Mouse (Mus musculus): ENCODE measurements around the gene Ugt3a2. TPM values are rescaled to one million over a fixed set of nuclear protein-coding genes. Genes with fewer than 3 reads are reported as not detected.

The Ugt3a2 gene
- polyA plus RNA-seq (2016; fragmentation: Nextera tagmentation; extraction: Ambion mirVana): not detected in 2 replicates

DNA sequence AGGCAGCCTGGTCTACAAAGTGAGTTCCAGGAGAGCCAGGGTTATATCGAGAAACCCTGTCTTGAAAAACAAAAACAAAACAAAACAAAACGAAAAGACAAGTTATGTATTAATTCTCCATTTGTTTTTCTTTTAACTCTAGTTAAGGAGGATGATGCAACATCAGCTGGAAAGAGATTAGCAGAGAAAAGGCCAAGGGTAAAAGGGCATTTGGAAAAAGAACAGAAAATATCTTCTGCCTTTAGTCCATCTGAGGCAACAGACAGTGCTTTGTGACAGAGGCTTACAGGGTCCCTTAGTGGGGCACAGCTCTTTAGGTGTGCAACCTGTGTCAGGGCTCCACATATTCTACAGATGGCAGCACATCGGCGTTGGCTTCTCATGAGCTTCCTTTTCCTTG is at the start of gene Ugt3a2:
Gene Ugt3a2 (plus strand): TSS at position 210 of the 400 bp plus-strand sequence.
- Histone ChIP-seq H3K36me3 (no peaks in the 10 kb centered on the region), H3K4me1 (replicated peaks) (no peaks in the 10 kb centered on the region), H3K4me2 (no peak within 1 kb of the TSS), H3K4me3 (replicated peaks) (no peak within 1 kb of the TSS), H3K9me3 (no peaks in the 10 kb centered on the region), H3K27ac (no peak within 1 kb of the TSS), H3K27me3 (no peaks in the 10 kb centered on the region), H3K9ac (replicated peaks) (no peak within 1 kb of the TSS)
- WGBS: 86% methylated on average over 4 of the region's 4 CpGs
- ATAC-seq (ENCODE audit: insufficient number of reproducible peaks, insufficient read depth, low FRiP score, low TSS enrichment, low read depth): no peak

DNA sequence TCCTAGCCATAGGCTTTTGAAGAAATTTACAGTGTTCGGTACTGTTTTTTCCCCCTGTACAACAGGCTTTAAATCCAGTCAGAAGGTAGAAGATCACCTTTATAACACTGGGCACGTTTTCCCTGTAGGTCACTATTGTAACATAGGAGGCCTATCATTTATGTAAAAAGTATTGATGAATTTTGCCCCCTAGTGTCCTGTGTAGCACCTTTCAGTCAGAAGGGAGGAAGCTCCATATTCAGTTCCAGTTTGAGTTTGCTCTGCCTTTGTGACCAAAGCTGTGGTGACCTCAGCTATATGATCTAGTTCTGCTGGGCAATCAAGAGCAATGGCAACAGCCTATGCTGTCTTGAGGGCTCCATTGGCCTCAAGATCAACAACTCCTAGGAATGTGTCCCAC is 45.7 kb upstream of the Ugt3a2 start:
- no peak for ATAC-seq (ENCODE audit: insufficient number of reproducible peaks, insufficient read depth, low FRiP score, low TSS enrichment, low read depth)
- H3K36me3 ChIP-seq: no peaks in the 10 kb centered on the region
- no peak overlapping the region for H3K9ac ChIP-seq (replicated peaks)
- no peaks in the 10 kb centered on the region for H3K9me3 ChIP-seq
- no peak overlapping the region for H3K27ac ChIP-seq
- WGBS: 60% methylated on average over 2 of the region's 2 CpGs
- no peaks in the 10 kb centered on the region for H3K27me3 ChIP-seq
- no peak overlapping the region for H3K4me3 ChIP-seq (replicated peaks)
- H3K4me2 ChIP-seq: no peak overlapping the region
- no peaks in the 10 kb centered on the region for H3K4me1 ChIP-seq (replicated peaks)

DNA sequence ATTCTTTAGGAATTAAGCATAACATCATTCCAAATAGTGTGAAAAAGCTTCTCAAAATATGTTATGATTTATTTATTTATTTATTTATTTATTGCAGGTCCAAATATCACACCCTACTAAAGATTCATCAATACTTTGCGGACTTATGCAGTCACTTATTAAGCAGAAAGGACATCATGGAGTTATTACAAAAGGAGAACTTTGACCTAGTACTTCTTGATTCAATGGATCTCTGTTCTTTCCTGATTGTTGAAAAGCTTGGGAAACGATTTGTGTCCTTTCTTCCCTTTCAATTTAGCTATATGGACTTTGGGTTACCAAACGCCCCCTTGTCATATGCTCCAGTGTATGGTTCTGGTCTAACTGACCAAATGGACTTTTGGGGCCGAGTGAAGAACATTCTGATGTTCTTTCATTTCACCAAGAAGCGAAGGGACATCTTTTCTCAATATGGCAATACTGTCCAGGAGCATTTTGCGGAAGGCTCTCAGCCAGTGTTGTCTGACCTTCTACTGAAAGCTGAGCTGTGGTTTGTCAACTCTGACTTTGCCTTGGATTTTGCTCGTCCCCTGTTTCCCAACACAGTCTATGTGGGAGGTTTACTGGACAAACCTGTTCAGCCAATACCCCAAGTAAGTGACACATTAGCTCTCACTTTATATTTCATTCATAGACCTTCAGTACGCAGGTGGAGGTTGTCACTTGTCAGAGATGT is 29.2 kb upstream of the Ugt3a2 start:
- Histone ChIP-seq H3K4me1 (replicated peaks) (no peaks in the 10 kb centered on the region), H3K27me3 (no peaks in the 10 kb centered on the region), H3K36me3 (no peaks in the 10 kb centered on the region), H3K9ac (replicated peaks) (no peak overlapping the region), H3K9me3 (0 out of 2 replicates have a peak, but pooled peaks cover 2% of the 10 kb centered on the region), H3K4me2 (no peak overlapping the region), H3K27ac (no peak overlapping the region), H3K4me3 (replicated peaks) (no peak overlapping the region)
- WGBS: 80% methylated on average over 8 of the region's 8 CpGs
- ATAC-seq (ENCODE audit: insufficient number of reproducible peaks, insufficient read depth, low FRiP score, low TSS enrichment, low read depth): no peak

DNA sequence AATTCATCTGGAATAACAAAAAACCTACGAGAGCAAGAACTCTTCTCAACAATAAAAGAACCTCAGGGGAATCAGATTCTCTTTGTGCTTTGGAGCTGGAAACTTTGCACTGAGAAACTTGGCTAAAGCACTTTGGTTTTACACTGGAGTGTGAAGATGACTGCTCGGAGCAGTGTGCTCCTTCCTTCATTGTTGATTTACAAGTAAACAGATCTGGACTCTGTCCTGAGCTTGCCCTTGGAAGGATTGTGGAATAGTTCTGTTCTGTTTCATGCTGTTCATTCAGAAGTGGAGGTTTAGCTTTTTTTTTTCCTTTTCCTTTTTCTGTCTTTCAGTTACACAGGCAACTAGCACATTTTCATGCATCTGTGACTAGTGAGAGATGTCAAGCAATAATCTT is 754 bp upstream of the Ugt3a2 start:
- 72% methylated on average over 2 of the region's 2 CpGs for WGBS
- H3K4me2 ChIP-seq: no peak overlapping the region
- no peak overlapping the region for H3K4me3 ChIP-seq (replicated peaks)
- H3K4me1 ChIP-seq (replicated peaks): no peaks in the 10 kb centered on the region
- no peak overlapping the region for H3K27ac ChIP-seq
- H3K9ac ChIP-seq (replicated peaks): no peak overlapping the region
- no peaks in the 10 kb centered on the region for H3K36me3 ChIP-seq
- no peak for ATAC-seq (ENCODE audit: insufficient number of reproducible peaks, insufficient read depth, low FRiP score, low TSS enrichment, low read depth)
- no peaks in the 10 kb centered on the region for H3K9me3 ChIP-seq
- no peaks in the 10 kb centered on the region for H3K27me3 ChIP-seq

DNA sequence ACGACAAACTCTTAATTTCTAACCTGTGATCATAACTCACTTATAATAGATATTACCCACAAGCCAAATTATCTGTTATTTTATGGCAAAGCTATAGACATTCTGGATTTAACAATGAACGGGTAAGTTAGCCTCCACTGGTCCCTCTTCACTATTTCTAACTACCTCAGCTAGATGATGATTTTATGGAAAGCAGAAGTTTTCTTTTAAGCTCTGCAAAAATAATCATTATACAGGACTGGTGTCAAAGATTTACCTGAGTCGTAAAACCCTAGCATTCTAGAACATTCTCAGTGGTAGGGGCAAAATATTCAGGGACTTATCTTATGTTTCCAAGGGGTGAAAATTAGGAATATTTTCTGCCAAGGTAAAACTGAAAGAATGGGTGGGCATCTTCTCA is 1.3 kb downstream of the Ugt3a2 start:
- Histone ChIP-seq H3K9ac (replicated peaks) (no peak overlapping the region), H3K4me1 (replicated peaks) (no peaks in the 10 kb centered on the region), H3K4me3 (replicated peaks) (no peak overlapping the region), H3K27ac (no peak overlapping the region), H3K27me3 (no peaks in the 10 kb centered on the region), H3K4me2 (no peak overlapping the region), H3K9me3 (no peaks in the 10 kb centered on the region), H3K36me3 (no peaks in the 10 kb centered on the region)
- WGBS: 83% methylated on average over 3 of the region's 3 CpGs
- no peak for ATAC-seq (ENCODE audit: insufficient number of reproducible peaks, insufficient read depth, low FRiP score, low TSS enrichment, low read depth)

DNA sequence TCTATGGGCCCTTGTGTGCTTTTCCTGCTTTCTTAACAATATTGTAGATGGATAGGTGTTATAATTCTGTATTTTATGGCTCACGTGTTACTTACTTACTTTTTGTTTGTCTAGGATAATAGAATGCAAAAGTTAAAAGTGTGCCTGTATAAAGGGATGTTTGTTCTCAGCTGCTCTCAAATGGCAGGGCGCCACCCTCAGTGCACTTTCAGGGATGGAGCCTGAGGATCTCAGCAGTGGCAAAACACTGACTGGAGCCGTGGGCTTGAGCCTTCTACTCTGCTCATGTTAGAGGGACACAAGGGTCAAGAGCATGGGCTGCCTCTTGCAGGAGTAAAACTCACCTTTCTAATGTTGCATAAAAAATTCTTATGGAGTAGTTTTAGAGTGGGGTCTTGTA is 1.7 kb downstream of the Ugt3a2 start:
- Histone ChIP-seq H3K4me1 (replicated peaks) (no peaks in the 10 kb centered on the region), H3K4me2 (no peak overlapping the region), H3K9ac (replicated peaks) (no peak overlapping the region), H3K27ac (no peak overlapping the region), H3K27me3 (no peaks in the 10 kb centered on the region), H3K9me3 (no peaks in the 10 kb centered on the region), H3K36me3 (no peaks in the 10 kb centered on the region), H3K4me3 (replicated peaks) (no peak overlapping the region)
- WGBS: 75% methylated on average over 3 of the region's 3 CpGs
- ATAC-seq (ENCODE audit: insufficient number of reproducible peaks, insufficient read depth, low FRiP score, low TSS enrichment, low read depth): no peak

DNA sequence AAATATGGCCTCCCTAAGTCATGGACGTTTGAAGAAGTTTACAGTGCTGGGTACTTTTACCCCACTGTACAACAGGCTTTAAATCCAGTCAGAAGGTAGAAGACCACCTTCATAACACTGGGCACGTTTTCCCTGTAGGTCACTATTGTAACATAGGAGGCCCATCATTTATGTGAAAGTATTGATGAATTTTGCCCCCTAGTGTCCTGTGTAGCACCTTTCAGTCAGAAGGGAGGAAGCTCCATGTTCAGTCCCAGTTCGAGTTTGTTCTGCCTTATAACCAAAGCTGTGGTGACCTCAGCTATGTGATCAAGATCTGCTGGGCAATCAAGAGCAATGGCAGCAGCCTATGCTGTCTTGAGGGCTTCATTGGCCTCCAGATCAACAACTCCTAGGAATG is 13.4 kb downstream of the Ugt3a2 start:
- Histone ChIP-seq H3K36me3 (no peaks in the 10 kb centered on the region), H3K9ac (replicated peaks) (no peak overlapping the region), H3K9me3 (no peaks in the 10 kb centered on the region), H3K4me3 (replicated peaks) (no peak overlapping the region), H3K27me3 (no peaks in the 10 kb centered on the region), H3K4me2 (no peak overlapping the region), H3K4me1 (replicated peaks) (no peaks in the 10 kb centered on the region), H3K27ac (no peak overlapping the region)
- ATAC-seq (ENCODE audit: insufficient number of reproducible peaks, insufficient read depth, low FRiP score, low TSS enrichment, low read depth): no peak
- WGBS: 56% methylated on average over 3 of the region's 3 CpGs

DNA sequence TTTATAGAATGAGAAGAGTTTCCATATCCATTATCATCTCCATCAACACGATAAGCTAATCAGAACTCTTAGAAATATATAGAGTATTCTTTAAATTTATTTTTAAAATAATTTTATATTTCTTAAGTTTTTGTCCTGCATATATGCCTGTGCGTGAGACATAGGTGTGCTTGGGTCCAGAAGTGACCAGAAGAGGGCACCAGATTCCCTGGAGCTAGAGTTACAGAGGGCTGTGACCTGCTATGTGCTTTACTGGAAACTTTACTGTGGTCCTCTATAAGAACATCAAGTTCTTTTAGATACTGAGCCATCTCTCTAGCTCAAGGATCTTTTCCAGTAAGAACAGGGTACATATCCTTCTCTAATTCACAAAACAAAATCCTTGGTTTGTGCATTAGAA is 27.5 kb downstream of the Ugt3a2 start:
- H3K4me1 ChIP-seq (replicated peaks): no peaks in the 10 kb centered on the region
- no peak for ATAC-seq (ENCODE audit: insufficient number of reproducible peaks, insufficient read depth, low FRiP score, low TSS enrichment, low read depth)
- 64% methylated on average over 2 of the region's 2 CpGs for WGBS
- H3K9me3 ChIP-seq: no peaks in the 10 kb centered on the region
- no peak overlapping the region for H3K27ac ChIP-seq
- no peak overlapping the region for H3K9ac ChIP-seq (replicated peaks)
- H3K36me3 ChIP-seq: no peaks in the 10 kb centered on the region
- H3K4me3 ChIP-seq (replicated peaks): no peak overlapping the region
- H3K4me2 ChIP-seq: no peak overlapping the region
- no peaks in the 10 kb centered on the region for H3K27me3 ChIP-seq

DNA sequence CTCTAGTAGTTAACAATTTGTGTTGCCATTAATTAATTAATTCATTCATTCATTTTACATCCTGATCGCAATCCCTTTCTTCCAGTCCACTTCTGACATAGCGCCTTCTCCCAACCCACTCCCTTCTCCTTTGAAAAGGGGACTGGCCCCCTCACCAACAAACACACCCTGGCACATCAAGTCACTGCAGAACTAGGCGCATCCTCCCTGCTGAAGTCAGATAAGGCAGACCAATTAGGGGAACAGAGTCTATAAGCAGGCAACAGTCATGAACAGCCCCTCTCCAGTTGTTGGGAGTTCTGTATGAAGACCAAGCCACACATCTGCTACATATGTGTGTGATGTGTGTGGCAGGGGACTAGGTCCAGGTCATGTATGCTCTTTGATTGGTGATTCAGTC is 33.4 kb downstream of the Ugt3a2 start:
- no peak for ATAC-seq (ENCODE audit: insufficient number of reproducible peaks, insufficient read depth, low FRiP score, low TSS enrichment, low read depth)
- H3K4me2 ChIP-seq: no peak overlapping the region

DNA sequence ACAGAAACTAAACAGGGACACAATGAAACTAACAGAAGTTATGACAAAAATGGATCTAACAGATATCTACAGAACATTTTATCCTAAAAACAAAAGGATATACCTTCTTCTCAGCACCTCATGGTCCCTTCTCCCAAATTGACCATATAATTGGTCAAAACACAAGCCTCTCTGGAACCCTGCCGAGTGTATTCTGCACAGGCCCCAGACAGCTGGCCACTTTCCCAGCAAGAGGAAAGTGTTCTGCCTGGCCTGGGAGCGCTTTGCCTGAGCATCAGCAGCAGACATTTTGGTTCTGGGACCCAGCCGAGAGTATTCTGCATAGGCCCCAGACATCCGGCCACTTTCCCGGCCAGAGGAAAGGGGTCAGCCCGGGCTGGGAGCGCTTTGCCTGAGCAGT is 40.9 kb downstream of the Ugt3a2 start:
- H3K9ac ChIP-seq (replicated peaks): no peak overlapping the region
- ATAC-seq (ENCODE audit: insufficient number of reproducible peaks, insufficient read depth, low FRiP score, low TSS enrichment, low read depth): no peak
- no peak overlapping the region for H3K4me2 ChIP-seq
- no peak overlapping the region for H3K4me3 ChIP-seq (replicated peaks)
- no peaks in the 10 kb centered on the region for H3K9me3 ChIP-seq
- H3K4me1 ChIP-seq (replicated peaks): no peaks in the 10 kb centered on the region
- WGBS: 90% methylated on average over 7 of the region's 7 CpGs
- no peaks in the 10 kb centered on the region for H3K36me3 ChIP-seq
- H3K27me3 ChIP-seq: no peaks in the 10 kb centered on the region
- no peak overlapping the region for H3K27ac ChIP-seq

More for the DNA sequence above, 33.4 kb downstream of the Ugt3a2 start:
- H3K9me3 ChIP-seq: no peaks in the 10 kb centered on the region
- H3K4me1 ChIP-seq (replicated peaks): no peaks in the 10 kb centered on the region
- no peak overlapping the region for H3K9ac ChIP-seq (replicated peaks)
- 94% methylated on average over 3 of the region's 3 CpGs for WGBS
- H3K27ac ChIP-seq: no peak overlapping the region
- H3K4me3 ChIP-seq (replicated peaks): no peak overlapping the region
- no peaks in the 10 kb centered on the region for H3K27me3 ChIP-seq
- H3K36me3 ChIP-seq: no peaks in the 10 kb centered on the region

DNA sequence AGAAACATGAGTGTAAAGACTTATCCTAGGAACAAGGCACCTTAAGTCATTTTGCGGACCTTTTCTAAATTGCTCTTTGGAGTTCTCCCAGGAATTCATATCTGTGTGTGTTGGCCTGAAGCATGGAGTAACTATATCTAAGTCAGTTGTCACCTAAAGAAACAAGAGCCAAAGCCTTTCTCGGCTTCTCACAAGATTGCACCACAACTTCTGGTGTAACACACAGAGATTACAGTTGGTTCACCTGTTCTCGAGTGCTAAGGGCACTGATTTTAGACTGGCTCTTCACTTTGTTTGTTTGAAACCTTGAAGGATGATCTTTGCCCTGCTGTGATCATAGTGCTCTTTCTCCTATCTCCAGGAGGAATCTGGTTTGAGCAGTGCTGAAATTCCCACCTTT is 74.1 kb downstream of the Ugt3a2 start:
- H3K4me3 ChIP-seq (replicated peaks): no peak overlapping the region
- WGBS: 93% methylated on average over 3 of the region's 3 CpGs
- H3K27me3 ChIP-seq: no peaks in the 10 kb centered on the region
- no peaks in the 10 kb centered on the region for H3K4me1 ChIP-seq (replicated peaks)
- no peaks in the 10 kb centered on the region for H3K36me3 ChIP-seq
- H3K9me3 ChIP-seq: no peaks in the 10 kb centered on the region
- H3K4me2 ChIP-seq: no peak overlapping the region
- ATAC-seq (ENCODE audit: insufficient number of reproducible peaks, insufficient read depth, low FRiP score, low TSS enrichment, low read depth): no peak
- H3K27ac ChIP-seq: no peak overlapping the region
- H3K9ac ChIP-seq (replicated peaks): no peak overlapping the region

All from limb, embryonic 12.5 days (tissue).